Mouse (Mus musculus): ENCODE data around the gene Zfp292. TPM values are rescaled to one million over a fixed set of nuclear protein-coding genes. Genes with fewer than 3 reads are reported as not detected.

Zfp292 gene
- total and polyA plus RNA-seq, 2 experiments from 2014 or later: 15.6 to 22.6 TPM

DNA sequence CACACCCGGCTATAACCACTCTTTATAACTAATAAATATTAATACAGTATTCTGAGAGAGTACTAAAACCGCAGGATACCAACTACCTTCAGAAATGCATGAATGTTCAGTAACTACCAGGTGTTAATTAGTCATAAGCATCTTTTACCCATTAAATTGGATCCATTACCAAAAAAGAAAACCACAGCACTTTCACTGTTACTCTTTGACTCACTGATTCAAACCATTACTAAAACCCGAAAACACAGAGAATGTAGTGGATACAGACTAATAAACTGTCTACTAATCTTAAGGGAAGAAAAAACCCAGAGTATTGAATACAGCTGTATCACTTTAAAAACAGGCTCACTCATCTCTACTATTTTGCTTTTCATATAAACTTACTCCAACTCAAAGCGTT lies 62.9 kb downstream of the Zfp292 start:
- 90% methylated on average over 4 of the region's 4 CpGs for WGBS
- H3K36me3 ChIP-seq (ENCODE audit: insufficient read depth, low read length): no peaks in the 10 kb centered on the region; the same call in 1 of the 2 replicates

GRCm38 (mm10) chr4:34801166-34802034 lies 81.4 kb downstream of the Zfp292 start:
- ATAC-seq: peak; percentile 59

More for the DNA sequence above, 62.9 kb downstream of the Zfp292 start:
- Histone ChIP-seq H3K9me3 (ENCODE audit: low read length) (no peaks in the 10 kb centered on the region), H3K27ac (no peak overlapping the region), H3K4me1 (ENCODE audit: insufficient read depth, low read length) (no peaks in the 10 kb centered on the region), H3K4me2 (ENCODE audit: low read depth, low read length) (no peak overlapping the region), H3K27me3 (ENCODE audit: insufficient read depth, low read length) (no peaks in the 10 kb centered on the region), H3K9ac (replicated peaks; ENCODE audit: low read length) (no peak overlapping the region), H3K4me3 (ENCODE audit: low read length) (no peak overlapping the region)
- no peak for TF ChIP-seq CTCF (IDR thresholded peaks at IDR 0.05; ENCODE audit: low read depth)
- DNase-seq (ENCODE audit: low spot score) (no peak), ATAC-seq (no peak)

GRCm38 (mm10) chr4:34798005-34798404 lies 84.8 kb downstream of the Zfp292 start:
- no peak for DNase-seq (ENCODE audit: low spot score)
- no peak overlapping the region for H3K4me2 ChIP-seq (ENCODE audit: low read depth, low read length)
- no peak overlapping the region for H3K4me3 ChIP-seq (ENCODE audit: low read length)
- no peaks in the 10 kb centered on the region for H3K27me3 ChIP-seq (ENCODE audit: insufficient read depth, low read length)
- no peak overlapping the region for H3K27ac ChIP-seq
- no peak for ATAC-seq
- TF ChIP-seq CTCF (IDR thresholded peaks at IDR 0.05; ENCODE audit: low read depth): no peak
- no peak overlapping the region for H3K9ac ChIP-seq (replicated peaks; ENCODE audit: low read length)
- 86% methylated on average over 2 of the region's 2 CpGs for WGBS
- H3K4me1 ChIP-seq (ENCODE audit: insufficient read depth, low read length): no peaks in the 10 kb centered on the region
- no peaks in the 10 kb centered on the region for H3K36me3 ChIP-seq (ENCODE audit: insufficient read depth, low read length)
- no peaks in the 10 kb centered on the region for H3K9me3 ChIP-seq (ENCODE audit: low read length)

More at GRCm38 (mm10) chr4:34801166-34802034, 81.4 kb downstream of the Zfp292 start:
- 83% methylated on average over 14 of the region's 14 CpGs for WGBS
- Histone ChIP-seq H3K4me2 (ENCODE audit: low read depth, low read length) (no peak overlapping the region), H3K4me3 (ENCODE audit: low read length) (no peak overlapping the region), H3K27ac (no peak overlapping the region), H3K9ac (replicated peaks; ENCODE audit: low read length) (no peak overlapping the region), H3K36me3 (ENCODE audit: insufficient read depth, low read length) (no peaks in the 10 kb centered on the region; the same call in 1 of the 2 replicates), H3K9me3 (ENCODE audit: low read length) (no peaks in the 10 kb centered on the region), H3K27me3 (ENCODE audit: insufficient read depth, low read length) (no peaks in the 10 kb centered on the region), H3K4me1 (ENCODE audit: insufficient read depth, low read length) (no peaks in the 10 kb centered on the region)
- no peak for DNase-seq (ENCODE audit: low spot score)
- TF ChIP-seq CTCF (IDR thresholded peaks at IDR 0.05; ENCODE audit: low read depth): no peak

DNA sequence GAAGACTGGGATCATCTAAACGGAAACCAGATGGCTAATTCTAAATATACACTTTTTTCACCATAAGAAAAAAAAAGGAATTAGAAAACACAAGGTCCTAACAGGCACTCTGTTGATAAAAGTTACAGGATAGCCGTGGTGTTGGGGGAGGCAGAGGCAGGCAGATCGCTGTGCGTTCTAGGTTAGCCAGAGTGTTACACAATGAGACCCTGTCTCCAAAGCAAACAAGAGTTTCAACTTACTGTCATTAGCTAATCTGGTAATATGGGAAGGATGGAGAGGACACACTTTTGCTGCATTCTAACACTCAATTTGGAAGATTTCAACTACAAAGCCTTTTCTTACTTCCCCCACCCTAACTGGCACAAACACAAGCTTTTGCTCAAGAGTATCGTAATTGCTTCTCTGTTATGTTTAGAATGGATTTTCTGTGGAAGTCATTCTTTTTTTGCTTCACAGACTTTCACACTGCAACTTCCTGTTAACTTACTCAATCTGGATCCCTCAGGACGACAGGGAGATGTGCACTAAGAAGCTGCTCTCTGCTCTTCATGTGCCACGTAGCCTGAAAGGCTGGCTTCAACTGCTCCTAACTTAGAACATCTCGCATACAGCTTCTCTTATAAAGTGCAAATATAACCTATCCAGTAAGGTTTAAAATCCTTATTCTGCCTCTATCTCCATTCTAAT lies 85.3 kb downstream of the Zfp292 start:
- H3K4me1 ChIP-seq (ENCODE audit: insufficient read depth, low read length): no peaks in the 10 kb centered on the region
- no peaks in the 10 kb centered on the region for H3K9me3 ChIP-seq (ENCODE audit: low read length)
- H3K36me3 ChIP-seq (ENCODE audit: insufficient read depth, low read length): no peaks in the 10 kb centered on the region
- H3K4me3 ChIP-seq (ENCODE audit: low read length): no peak overlapping the region
- no peak overlapping the region for H3K27ac ChIP-seq
- H3K9ac ChIP-seq (replicated peaks; ENCODE audit: low read length): no peak overlapping the region
- ATAC-seq: no peak
- H3K27me3 ChIP-seq (ENCODE audit: insufficient read depth, low read length): no peaks in the 10 kb centered on the region
- WGBS: 80% methylated on average over 8 of the region's 8 CpGs
- no peak overlapping the region for H3K4me2 ChIP-seq (ENCODE audit: low read depth, low read length)
- no peak for TF ChIP-seq CTCF (IDR thresholded peaks at IDR 0.05; ENCODE audit: low read depth)
- DNase-seq (ENCODE audit: low spot score): no peak

GRCm38 (mm10) chr4:34796294-34796693 lies 86.5 kb downstream of the Zfp292 start:
- Histone ChIP-seq H3K9ac (replicated peaks; ENCODE audit: low read length) (no peak overlapping the region), H3K4me1 (ENCODE audit: insufficient read depth, low read length) (no peaks in the 10 kb centered on the region), H3K4me3 (ENCODE audit: low read length) (no peak overlapping the region), H3K4me2 (ENCODE audit: low read depth, low read length) (no peak overlapping the region), H3K36me3 (ENCODE audit: insufficient read depth, low read length) (no peaks in the 10 kb centered on the region), H3K9me3 (ENCODE audit: low read length) (no peaks in the 10 kb centered on the region), H3K27me3 (ENCODE audit: insufficient read depth, low read length) (no peaks in the 10 kb centered on the region), H3K27ac (no peak overlapping the region)
- 75% methylated on average over 5 of the region's 5 CpGs for WGBS
- DNase-seq (ENCODE audit: low spot score): no peak
- no peak for TF ChIP-seq CTCF (IDR thresholded peaks at IDR 0.05; ENCODE audit: low read depth)
- no peak for ATAC-seq

DNA sequence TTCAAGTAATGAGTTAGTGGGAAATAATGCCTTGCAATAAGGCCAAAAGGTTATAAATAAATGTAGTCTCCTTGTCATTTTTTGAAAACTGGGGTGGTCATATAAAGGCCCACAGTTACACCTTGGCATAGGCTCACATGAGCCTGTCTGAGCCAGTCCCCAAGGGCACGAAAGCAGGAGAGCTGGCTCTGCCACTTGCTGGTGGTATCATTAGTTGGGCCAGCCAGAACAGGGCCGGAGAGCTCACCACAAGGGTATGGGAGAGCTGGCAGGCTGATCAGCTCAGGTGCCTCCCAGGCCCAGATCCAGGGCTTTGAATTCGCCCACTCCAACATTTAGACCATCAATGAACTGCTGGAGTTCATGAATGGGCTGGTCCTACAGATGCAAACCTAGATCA lies 96.3 kb downstream of the Zfp292 start:
- 89% methylated on average over 3 of the region's 3 CpGs for WGBS
- H3K9me3 ChIP-seq (ENCODE audit: low read length): no peaks in the 10 kb centered on the region

More for the DNA sequence above, 96.3 kb downstream of the Zfp292 start:
- Histone ChIP-seq H3K9ac (replicated peaks; ENCODE audit: low read length) (no peak overlapping the region), H3K27me3 (ENCODE audit: insufficient read depth, low read length) (no peaks in the 10 kb centered on the region), H3K27ac (no peak overlapping the region), H3K36me3 (ENCODE audit: insufficient read depth, low read length) (no peaks in the 10 kb centered on the region), H3K4me3 (ENCODE audit: low read length) (no peak overlapping the region), H3K4me2 (ENCODE audit: low read depth, low read length) (no peak overlapping the region), H3K4me1 (ENCODE audit: insufficient read depth, low read length) (no peaks in the 10 kb centered on the region)
- DNase-seq (ENCODE audit: low spot score) (no peak), ATAC-seq (no peak)
- no peak for TF ChIP-seq CTCF (IDR thresholded peaks at IDR 0.05; ENCODE audit: low read depth)
